Mouse (Mus musculus): ENCODE measurements at regions not wholly inside any gene's neighbourhood (a gene's known extent, or its start where the extent isn't known, plus 50 kb on each side); places are given as distances from the start of the nearest gene placed in this dataset.

DNA sequence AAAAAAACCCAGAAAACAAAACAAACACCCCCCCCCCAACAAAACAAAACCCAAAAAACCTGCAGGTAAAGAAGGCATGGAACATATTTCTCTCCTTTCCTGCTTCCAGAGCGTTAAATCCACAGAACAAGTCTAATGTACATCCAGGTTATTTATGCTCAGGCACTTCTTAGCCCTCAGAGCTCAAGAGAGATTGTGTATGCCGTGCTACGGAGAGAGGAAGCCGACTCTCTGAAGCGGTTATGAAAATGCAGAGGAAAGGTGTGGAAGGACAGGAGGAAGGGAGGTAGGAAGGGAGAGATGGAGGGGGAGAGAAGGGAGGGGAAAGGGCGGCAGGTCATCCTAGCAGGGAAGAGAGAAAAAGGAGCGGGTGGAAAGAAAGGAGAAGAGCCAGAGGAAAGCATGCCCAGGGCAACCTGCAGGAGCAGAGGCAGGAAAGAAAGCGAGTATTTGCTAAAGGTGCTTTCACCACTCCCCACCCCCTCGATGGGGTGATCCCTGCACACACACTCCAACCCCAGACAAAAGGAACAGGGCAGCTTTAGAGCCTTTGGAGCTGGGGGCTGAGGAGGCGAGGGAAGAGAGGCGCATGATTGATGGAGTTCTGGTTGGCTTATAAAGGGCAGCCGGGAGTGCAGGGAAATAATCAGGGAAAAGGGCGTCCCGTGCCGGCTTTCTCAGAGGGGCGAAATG lies 327.9 kb downstream of the Gm10295 start:
- no peak overlapping the region for H3K27ac ChIP-seq (ENCODE audit: insufficient read depth, low read length)
- TF ChIP-seq CTCF (IDR thresholded peaks at IDR 0.05; ENCODE audit: borderline replicate concordance, insufficient read depth, low read length) (no peak), POLR2A (IDR thresholded peaks at IDR 0.05; ENCODE audit: low read depth, low read length) (no peak)
- H3K4me1 ChIP-seq (ENCODE audit: control insufficient read depth, insufficient read depth, low read length) = no peaks in the 10 kb centered on the region
- H3K4me3 ChIP-seq (ENCODE audit: insufficient read depth, low read length) = no peak overlapping the region

Measured in embryonic fibroblast, embryonic 13.5 days (primary cell).